Mouse (Mus musculus): ENCODE data around the gene Rhbdl3.

Gene Rhbdl3

GRCm38 (mm10) chr11:80300551-80301315 is at the start of gene Rhbdl3:
TSS of gene Rhbdl3 (plus strand) at chr11:80300912.
- DNase-seq (ENCODE audit: low spot score): peak; percentile 69

- no peak for DNase-seq (ENCODE audit: low spot score)
Measured at GRCm38 (mm10) chr11:80264137-80264536, 36.6 kb upstream of the Rhbdl3 start.

- DNase-seq (ENCODE audit: low spot score): no peak
Measured at GRCm38 (mm10) chr11:80271096-80271495, 29.6 kb upstream of the Rhbdl3 start.

- DNase-seq (ENCODE audit: low spot score): no peak
Measured at GRCm38 (mm10) chr11:80275011-80275410, 25.7 kb upstream of the Rhbdl3 start.

GRCm38 (mm10) chr11:80278054-80278453 is 22.7 kb upstream of the Rhbdl3 start:
- no peak for DNase-seq (ENCODE audit: low spot score)

GRCm38 (mm10) chr11:80283786-80284185 is 16.9 kb upstream of the Rhbdl3 start:
- peak; percentile 68 for DNase-seq (ENCODE audit: low spot score)

- DNase-seq (ENCODE audit: low spot score): no peak
Measured at GRCm38 (mm10) chr11:80284641-80285040, 16.1 kb upstream of the Rhbdl3 start.

GRCm38 (mm10) chr11:80287150-80287549 is 13.6 kb upstream of the Rhbdl3 start:
- peak; percentile 78 for DNase-seq (ENCODE audit: low spot score)

GRCm38 (mm10) chr11:80289701-80290445 is 10.8 kb upstream of the Rhbdl3 start:
- peak; percentile 60 for DNase-seq (ENCODE audit: low spot score)

GRCm38 (mm10) chr11:80291004-80291403 is 9.7 kb upstream of the Rhbdl3 start:
- DNase-seq (ENCODE audit: low spot score): no peak

- DNase-seq (ENCODE audit: low spot score): no peak
Measured at GRCm38 (mm10) chr11:80292463-80292862, 8.2 kb upstream of the Rhbdl3 start.

- no peak for DNase-seq (ENCODE audit: low spot score)
Measured at GRCm38 (mm10) chr11:80295066-80295465, 5.6 kb upstream of the Rhbdl3 start.

- no peak for DNase-seq (ENCODE audit: low spot score)
Measured at GRCm38 (mm10) chr11:80295785-80296184, 4.9 kb upstream of the Rhbdl3 start.

GRCm38 (mm10) chr11:80299513-80300235 is 1.0 kb upstream of the Rhbdl3 start:
- peak; percentile 51 for DNase-seq (ENCODE audit: low spot score)

GRCm38 (mm10) chr11:80301316-80302045 is 769 bp downstream of the Rhbdl3 start:
- DNase-seq (ENCODE audit: low spot score): peak; percentile 71

- no peak for DNase-seq (ENCODE audit: low spot score)
Measured at GRCm38 (mm10) chr11:80302046-80302390, 1.3 kb downstream of the Rhbdl3 start.

- DNase-seq (ENCODE audit: low spot score): peak; percentile 71
Measured at GRCm38 (mm10) chr11:80302536-80302935, 1.8 kb downstream of the Rhbdl3 start.

- DNase-seq (ENCODE audit: low spot score): no peak
Measured at GRCm38 (mm10) chr11:80303746-80304145, 3.0 kb downstream of the Rhbdl3 start.

GRCm38 (mm10) chr11:80304846-80305245 is 4.1 kb downstream of the Rhbdl3 start:
- DNase-seq (ENCODE audit: low spot score): no peak

GRCm38 (mm10) chr11:80308537-80308936 is 7.8 kb downstream of the Rhbdl3 start:
- DNase-seq (ENCODE audit: low spot score): no peak

GRCm38 (mm10) chr11:80311271-80311670 is 10.6 kb downstream of the Rhbdl3 start:
- DNase-seq (ENCODE audit: low spot score): no peak

GRCm38 (mm10) chr11:80312049-80312448 is 11.3 kb downstream of the Rhbdl3 start:
- no peak for DNase-seq (ENCODE audit: low spot score)
